Mouse (Mus musculus) kidney, adult 11 months (tissue): ENCODE results near the gene Cd247.

Experiments used
- DNase-seq: peaks from one replicate; pipeline ENCODE4 v3.0.0; 2022

Gene Cd247

GRCm38 (mm10) chr1:165925207-165925606 lies 136.7 kb downstream of the Cd247 start:
- no peak for DNase-seq
